Mouse (Mus musculus): ENCODE data around the gene Ncoa1.

The Ncoa1 gene

GRCm38 (mm10) chr12:4476832-4477671 lies at the start of gene Ncoa1:
Gene Ncoa1, minus strand, starts transcription at chr12:4477182.
- DNase-seq (ENCODE audit: low spot score in 2 of 2) = peak; percentile 68 to 73

GRCm38 (mm10) chr12:4524546-4524945 lies 47.6 kb upstream of the Ncoa1 start:
- no peak for DNase-seq (ENCODE audit: low spot score in 2 of 2)

GRCm38 (mm10) chr12:4523688-4524298 lies 46.8 kb upstream of the Ncoa1 start:
- no peak for DNase-seq (ENCODE audit: low spot score in 2 of 2)

GRCm38 (mm10) chr12:4523208-4523607 lies 46.2 kb upstream of the Ncoa1 start:
- DNase-seq (ENCODE audit: low spot score in 2 of 2) = peak; percentile 83 to 87

- DNase-seq (ENCODE audit: low spot score in 2 of 2) = no peak
Observed at GRCm38 (mm10) chr12:4518957-4519356, 42.0 kb upstream of the Ncoa1 start.

- no peak for DNase-seq (ENCODE audit: low spot score in 2 of 2)
Observed at GRCm38 (mm10) chr12:4509591-4510061, 32.6 kb upstream of the Ncoa1 start.

GRCm38 (mm10) chr12:4508182-4508581 lies 31.2 kb upstream of the Ncoa1 start:
- no peak for DNase-seq (ENCODE audit: low spot score in 2 of 2)

GRCm38 (mm10) chr12:4507461-4507860 lies 30.5 kb upstream of the Ncoa1 start:
- peak; percentile 70 to 71 for DNase-seq (ENCODE audit: low spot score in 2 of 2)

GRCm38 (mm10) chr12:4506810-4507430 lies 29.9 kb upstream of the Ncoa1 start:
- DNase-seq (ENCODE audit: low spot score in 2 of 2) = no peak

- DNase-seq (ENCODE audit: low spot score in 2 of 2) = no peak
Observed at GRCm38 (mm10) chr12:4505298-4505697, 28.3 kb upstream of the Ncoa1 start.

- DNase-seq (ENCODE audit: low spot score in 2 of 2) = no peak
Observed at GRCm38 (mm10) chr12:4503673-4504326, 26.8 kb upstream of the Ncoa1 start.

GRCm38 (mm10) chr12:4501916-4502315 lies 24.9 kb upstream of the Ncoa1 start:
- peak; percentile 65 to 76 for DNase-seq (ENCODE audit: low spot score in 2 of 2)

GRCm38 (mm10) chr12:4500516-4500915 lies 23.5 kb upstream of the Ncoa1 start:
- DNase-seq (ENCODE audit: low spot score in 2 of 2) = no peak

GRCm38 (mm10) chr12:4499651-4500175 lies 22.7 kb upstream of the Ncoa1 start:
- no peak for DNase-seq (ENCODE audit: low spot score in 2 of 2)

- peak in 1 of 2 experiments; percentile 66 for DNase-seq (ENCODE audit: low spot score in 2 of 2)
Observed at GRCm38 (mm10) chr12:4488411-4488810, 11.4 kb upstream of the Ncoa1 start.

- peak in 1 of 2 experiments; percentile 45 for DNase-seq (ENCODE audit: low spot score in 2 of 2)
Observed at GRCm38 (mm10) chr12:4483386-4483785, 6.4 kb upstream of the Ncoa1 start.

- DNase-seq (ENCODE audit: low spot score in 2 of 2) = peak in 1 of 2 experiments; percentile 57
Observed at GRCm38 (mm10) chr12:4481687-4482086, 4.7 kb upstream of the Ncoa1 start.

- DNase-seq (ENCODE audit: low spot score in 2 of 2) = peak in 1 of 2 experiments; percentile 21
Observed at GRCm38 (mm10) chr12:4480250-4480649, 3.3 kb upstream of the Ncoa1 start.

- DNase-seq (ENCODE audit: low spot score in 2 of 2) = peak in 1 of 2 experiments; percentile 7
Observed at GRCm38 (mm10) chr12:4479171-4479881, 2.3 kb upstream of the Ncoa1 start.

- peak in 1 of 2 experiments; percentile 23 for DNase-seq (ENCODE audit: low spot score in 2 of 2)
Observed at GRCm38 (mm10) chr12:4477941-4478795, 1.2 kb upstream of the Ncoa1 start.
